Mouse (Mus musculus) forebrain, embryonic 11.5 days (tissue): ENCODE results near the gene Slc29a4. TPM values are rescaled to one million over a fixed set of nuclear protein-coding genes. Genes with fewer than 3 reads are reported as not detected.

Experiments used
- ATAC-seq: fragments of 200-750 bp; cut with Nextera tagmentation; replicated peaks from 2 replicates; pipeline ENCODE4 v1.8.0; 2017; ENCODE audit warnings: moderate TSS enrichment; ENCODE audit not compliant: low FRiP score
- DNase-seq: peaks from one replicate; pipeline ENCODE4 v3.0.0-alpha.2; 2017; ENCODE audit warnings: low spot score
- H3K27ac ChIP-seq: fragments of 300-500 bp; sonication (generic); 2 replicates; pipeline ENCODE4 v1.5.1; 2014; ENCODE audit warnings: low read depth, low read length
- H3K27me3 ChIP-seq: fragments of 300-500 bp; sonication (generic); 2 replicates; pipeline ENCODE4 v1.6.1; 2014; ENCODE audit warnings: mild to moderate bottlenecking, low read length, mixed read lengths; ENCODE audit not compliant: control insufficient read depth, insufficient read depth
- H3K36me3 ChIP-seq: fragments of 300-500 bp; sonication (generic); 2 replicates; pipeline ENCODE4 v1.6.1; 2014; ENCODE audit warnings: mild to moderate bottlenecking, low read length, moderate library complexity, mixed read lengths; ENCODE audit not compliant: control insufficient read depth, insufficient read depth
- H3K4me1 ChIP-seq: fragments of 300-500 bp; sonication (generic); replicated peaks from 2 replicates; pipeline ENCODE4 v1.6.1; 2014; ENCODE audit warnings: low read length, mixed read lengths; ENCODE audit not compliant: control insufficient read depth, insufficient read depth
- H3K4me2 ChIP-seq: fragments of 300-500 bp; sonication (generic); 2 replicates; pipeline ENCODE4 v1.6.1; 2014; ENCODE audit warnings: low read depth, mild to moderate bottlenecking, low read length, moderate library complexity, mixed read lengths; ENCODE audit not compliant: severe bottlenecking
- H3K4me3 ChIP-seq: fragments of 300-500 bp; sonication (generic); 2 replicates; pipeline ENCODE4 v1.5.1; 2014; ENCODE audit warnings: low read depth, low read length
- H3K9ac ChIP-seq: fragments of 300-500 bp; sonication (generic); 2 replicates; pipeline ENCODE4 v1.6.1; 2014; ENCODE audit warnings: low read length
- H3K9me3 ChIP-seq: fragments of 300-500 bp; sonication (generic); 2 replicates; pipeline ENCODE4 v1.6.1; 2016; ENCODE audit warnings: low read length, mixed read lengths; ENCODE audit not compliant: control insufficient read depth
- WGBS: fragments of 180-500 bp; shearing (Covaris S2); extraction: QIAGEN DNeasy Blood & Tissue Kit; methylation state at CpG from one replicate; pipeline ENCODE4 v1.1.7; 2014; 5-methylcytosine and 5-hydroxymethylcytosine counted together
- polyA plus RNA-seq: library from polyadenylated mRNA; unstranded; fragments of >200 nt; fragmentation: Nextera tagmentation; extraction: Ambion mirVana; gene quantifications from 2 replicates; pipeline ENCODE4 v1.2.1, GENCODE M21; 2014

The Slc29a4 gene
- polyA plus RNA-seq, 1 experiment from 2014 or later = 31.3 TPM

DNA sequence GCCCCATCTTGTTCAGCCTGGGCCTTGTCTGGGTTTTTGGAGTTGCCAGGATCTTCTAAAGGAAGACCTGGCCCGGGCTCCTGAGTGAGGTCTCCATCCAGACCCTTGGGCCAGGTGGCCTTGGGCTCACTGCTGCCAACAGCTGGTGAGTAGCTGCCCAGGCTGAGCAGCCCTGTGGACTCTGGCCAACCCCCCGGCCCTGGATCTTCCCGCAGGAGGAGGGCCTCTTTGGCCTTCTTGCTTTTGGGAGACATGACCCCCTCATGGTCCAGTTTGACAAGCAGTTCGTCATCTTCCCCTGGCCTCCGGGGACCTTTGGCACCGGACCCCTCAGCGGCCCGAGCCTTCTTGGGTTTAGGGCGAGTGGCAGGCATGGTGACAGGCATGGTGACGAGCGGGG lies 39.6 kb downstream of the Slc29a4 start:
- Histone ChIP-seq H3K27ac (no peak overlapping the region), H3K4me1 (no peaks in the 10 kb centered on the region), H3K9ac (no peak overlapping the region), H3K9me3 (no peaks in the 10 kb centered on the region), H3K36me3 (peaks cover 65% of the 10 kb centered on the region), H3K4me2 (no peak overlapping the region), H3K4me3 (no peak overlapping the region), H3K27me3 (no peaks in the 10 kb centered on the region)
- ATAC-seq (no peak), DNase-seq (no peak)
- WGBS = 90% methylated on average over 11 of the region's 11 CpGs

DNA sequence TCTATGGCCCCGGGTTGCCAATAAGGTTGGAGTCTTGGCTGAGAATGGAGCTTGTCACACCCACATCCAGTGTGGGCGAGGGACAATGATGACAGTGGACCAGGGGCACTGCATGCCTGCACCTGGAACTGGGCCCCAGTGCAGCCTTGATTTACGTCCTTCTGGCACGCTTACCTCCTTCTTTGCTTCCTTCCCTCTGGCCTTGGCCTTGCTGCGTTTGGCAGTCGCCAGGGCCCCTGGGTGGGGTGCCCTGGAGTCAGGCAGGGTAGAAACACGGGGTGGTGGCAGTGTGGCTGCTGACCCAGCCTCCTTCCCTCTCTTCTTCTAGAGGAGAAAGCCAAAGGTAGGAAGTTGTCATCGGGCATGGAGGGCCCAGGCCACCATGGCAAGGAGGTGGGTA lies 47.6 kb downstream of the Slc29a4 start:
- no peak overlapping the region for H3K4me3 ChIP-seq
- no peaks in the 10 kb centered on the region for H3K27me3 ChIP-seq
- no peak overlapping the region for H3K9ac ChIP-seq
- H3K36me3 ChIP-seq = peaks cover 46% of the 10 kb centered on the region
- no peaks in the 10 kb centered on the region for H3K4me1 ChIP-seq
- no peak for ATAC-seq
- H3K9me3 ChIP-seq = no peaks in the 10 kb centered on the region
- WGBS = 89% methylated on average over 8 of the region's 8 CpGs
- no peak overlapping the region for H3K27ac ChIP-seq
- DNase-seq = no peak
- H3K4me2 ChIP-seq = no peak overlapping the region

DNA sequence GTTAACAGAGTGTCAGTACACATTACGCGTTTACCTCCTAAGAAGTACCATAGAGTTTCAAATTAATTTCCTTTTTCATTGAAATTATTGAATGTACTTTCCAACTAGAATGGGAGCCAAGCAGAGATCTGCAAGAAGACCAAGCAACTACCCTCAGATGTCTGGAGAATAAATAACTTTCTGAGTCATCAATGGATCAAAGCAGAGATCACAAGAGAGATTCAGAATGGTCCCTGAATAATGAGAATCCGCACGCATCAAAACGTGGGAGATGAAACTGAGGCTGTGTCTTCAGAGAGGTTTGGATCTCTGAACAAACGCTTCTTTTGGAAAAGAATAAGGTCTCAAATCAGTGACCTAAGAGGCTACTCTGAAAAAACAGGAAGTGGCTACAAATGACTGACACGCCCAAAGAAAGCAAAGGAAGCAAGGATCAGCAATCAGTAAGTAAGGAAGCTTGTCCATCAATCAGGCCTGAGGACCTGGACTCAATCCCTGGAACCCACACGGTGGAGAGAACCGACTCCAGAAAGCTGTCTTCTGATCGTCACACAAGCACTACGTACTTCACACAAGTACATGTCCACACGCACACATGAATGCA lies 54.8 kb downstream of the Slc29a4 start:
- H3K9me3 ChIP-seq = no peaks in the 10 kb centered on the region
- 86% methylated on average over 12 of the region's 12 CpGs for WGBS
- H3K27me3 ChIP-seq = no peaks in the 10 kb centered on the region
- no peaks in the 10 kb centered on the region for H3K4me1 ChIP-seq
- no peak for DNase-seq
- H3K27ac ChIP-seq = no peak overlapping the region
- ATAC-seq = no peak
- no peak overlapping the region for H3K9ac ChIP-seq
- no peak overlapping the region for H3K4me3 ChIP-seq
- peaks cover 39% of the 10 kb centered on the region for H3K36me3 ChIP-seq
- no peak overlapping the region for H3K4me2 ChIP-seq

DNA sequence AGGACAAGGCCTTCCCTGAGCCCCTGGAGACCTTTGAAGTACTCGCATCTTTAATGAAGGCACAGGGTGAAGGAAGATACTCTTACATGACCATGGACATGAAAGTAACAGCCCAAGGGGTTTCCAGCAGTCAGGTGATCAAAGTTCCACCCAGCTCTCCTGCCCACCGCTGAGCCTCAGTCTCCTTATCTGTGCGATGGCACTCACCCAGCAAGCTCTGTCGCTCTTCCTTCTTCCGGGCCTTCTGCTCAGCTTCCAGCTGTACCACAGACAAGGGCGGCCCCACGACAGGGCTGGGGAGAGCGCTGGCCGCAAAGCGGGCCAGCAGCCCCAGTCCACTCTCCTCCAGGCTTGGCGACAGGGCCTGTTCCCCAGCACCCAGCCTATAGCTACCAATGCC lies 57.9 kb downstream of the Slc29a4 start:
- 88% methylated on average over 11 of the region's 11 CpGs for WGBS
- Histone ChIP-seq H3K9ac (no peak overlapping the region), H3K36me3 (peaks cover 19% of the 10 kb centered on the region), H3K4me2 (no peak overlapping the region), H3K27ac (no peak overlapping the region), H3K4me1 (no peaks in the 10 kb centered on the region), H3K4me3 (no peak overlapping the region), H3K27me3 (no peaks in the 10 kb centered on the region), H3K9me3 (no peaks in the 10 kb centered on the region)
- DNase-seq (no peak), ATAC-seq (no peak)

DNA sequence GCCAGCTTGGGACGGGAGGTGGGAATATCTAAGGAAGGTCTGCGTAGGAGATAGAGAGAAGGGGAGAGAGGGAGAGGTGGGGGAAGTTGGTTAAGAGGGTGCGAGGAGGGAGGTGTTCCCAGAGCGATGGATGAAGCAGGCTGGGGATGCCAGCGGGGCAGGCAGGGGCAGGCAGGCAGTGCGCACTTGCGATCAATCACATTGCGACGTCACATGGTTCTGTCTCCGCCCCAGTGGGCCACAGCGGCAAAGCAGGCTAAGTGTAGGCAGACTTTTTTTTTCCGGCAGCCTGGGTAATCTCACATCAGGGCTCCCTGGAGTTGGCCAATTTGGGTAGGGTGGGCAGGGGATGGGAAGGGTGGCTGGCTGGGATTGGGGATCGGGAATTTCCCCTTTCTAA lies 59.9 kb downstream of the Slc29a4 start:
- no peak for DNase-seq
- Histone ChIP-seq H3K9ac (no peak overlapping the region), H3K4me2 (no peak overlapping the region), H3K36me3 (peaks cover 19% of the 10 kb centered on the region), H3K9me3 (no peaks in the 10 kb centered on the region), H3K27ac (no peak overlapping the region), H3K4me3 (no peak overlapping the region), H3K27me3 (no peaks in the 10 kb centered on the region), H3K4me1 (no peaks in the 10 kb centered on the region)
- ATAC-seq = no peak
- WGBS = 52% methylated on average over 13 of the region's 13 CpGs

DNA sequence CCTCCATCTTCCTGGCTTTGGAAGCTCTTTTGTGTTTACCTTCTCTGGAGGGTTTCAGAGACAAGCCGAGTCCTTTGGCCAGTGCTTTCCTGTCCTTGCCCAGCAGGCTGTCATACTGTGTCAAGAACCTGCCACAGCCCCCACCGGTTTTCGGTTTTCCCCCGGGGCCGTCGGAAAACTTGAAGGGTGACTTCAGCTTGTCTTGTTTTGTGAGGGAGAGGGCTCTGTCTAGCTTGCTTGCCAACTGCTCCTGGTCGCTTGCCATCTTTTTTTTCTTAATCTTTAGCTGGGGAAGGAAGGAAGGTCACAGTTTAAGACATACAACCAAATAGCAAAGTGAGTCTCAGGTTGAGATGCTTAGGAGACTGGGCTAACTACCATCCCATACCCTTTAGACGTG lies 67.5 kb downstream of the Slc29a4 start:
- no peak for ATAC-seq
- Histone ChIP-seq H3K4me3 (no peak overlapping the region), H3K36me3 (peaks cover 16% of the 10 kb centered on the region), H3K4me1 (no peaks in the 10 kb centered on the region), H3K4me2 (no peak overlapping the region), H3K9me3 (no peaks in the 10 kb centered on the region), H3K9ac (no peak overlapping the region), H3K27ac (no peak overlapping the region), H3K27me3 (no peaks in the 10 kb centered on the region)
- 92% methylated on average over 8 of the region's 8 CpGs for WGBS
- DNase-seq = no peak

DNA sequence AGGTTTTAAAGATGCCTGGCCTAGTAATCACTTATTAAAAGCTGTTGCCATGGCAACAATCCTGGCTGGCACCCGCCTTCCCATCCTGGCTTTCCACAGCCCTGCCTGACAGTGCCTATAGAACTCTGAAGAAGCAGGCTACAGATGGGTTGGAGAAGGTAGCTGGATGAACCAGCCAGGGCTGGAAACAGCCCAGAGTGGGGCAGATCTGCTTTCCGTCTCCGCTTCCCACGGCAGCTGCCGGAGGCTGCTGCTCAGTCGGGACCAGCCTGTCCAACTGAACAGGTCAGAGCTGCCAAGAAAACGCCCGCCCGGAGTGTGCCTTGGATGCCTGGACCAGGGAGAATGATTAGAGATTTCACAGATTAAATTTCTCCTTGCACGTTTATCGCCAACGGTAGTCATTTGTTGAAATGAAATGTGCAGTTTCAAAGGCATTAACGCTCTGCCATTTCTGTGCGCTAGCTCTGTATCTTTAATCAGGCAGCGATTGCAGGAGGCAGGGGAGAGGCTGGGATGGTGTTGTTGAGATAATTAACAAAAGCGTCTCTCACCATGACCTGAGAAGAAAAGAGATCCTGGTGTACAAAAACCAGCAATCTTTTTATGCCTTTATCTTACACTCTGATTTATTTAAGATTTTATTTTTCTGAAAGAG lies 69.1 kb downstream of the Slc29a4 start:
- Histone ChIP-seq H3K4me3 (no peak overlapping the region), H3K27me3 (no peaks in the 10 kb centered on the region), H3K4me2 (no peak overlapping the region), H3K9ac (no peak overlapping the region), H3K9me3 (no peaks in the 10 kb centered on the region), H3K36me3 (peaks cover 22% of the 10 kb centered on the region), H3K27ac (no peak overlapping the region; the same call in 1 of the 2 replicates), H3K4me1 (no peaks in the 10 kb centered on the region)
- DNase-seq = no peak
- WGBS = 90% methylated on average over 16 of the region's 16 CpGs
- no peak for ATAC-seq

DNA sequence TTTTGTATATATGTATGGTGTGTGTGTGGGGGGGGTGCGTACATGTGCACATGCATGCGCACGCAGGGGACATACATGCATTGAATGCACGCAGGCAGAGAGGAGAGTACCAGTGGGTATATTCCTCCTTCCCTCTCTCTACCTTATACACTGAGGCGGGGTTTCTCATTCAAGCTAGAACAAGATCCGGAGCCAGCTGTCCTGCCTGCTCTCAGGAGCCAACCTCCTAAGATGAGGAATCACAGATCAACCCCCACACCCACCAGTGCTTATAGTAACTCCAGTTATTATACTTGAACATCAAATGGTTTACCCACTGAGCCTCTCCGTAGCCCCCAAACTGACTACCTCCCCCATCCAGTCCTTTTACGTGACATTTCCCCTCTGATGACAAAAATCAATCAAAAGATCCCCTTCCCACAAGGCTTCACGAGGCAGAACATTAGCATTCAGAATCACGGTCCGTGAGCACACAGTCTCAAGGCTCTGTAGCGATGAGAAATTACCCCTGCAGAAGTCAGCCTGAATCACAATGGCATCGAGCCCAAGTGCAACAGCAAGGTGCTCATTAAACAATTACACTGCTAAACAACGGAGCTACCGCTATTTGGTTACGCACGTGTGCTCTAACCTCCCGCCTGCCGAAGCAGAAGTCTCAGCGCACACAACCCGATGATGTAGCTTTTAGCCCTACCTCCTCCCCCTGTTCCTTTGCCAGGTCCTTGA lies 69.9 kb downstream of the Slc29a4 start:
- DNase-seq = no peak

More for the DNA sequence above, 69.9 kb downstream of the Slc29a4 start:
- WGBS = 86% methylated on average over 21 of the region's 21 CpGs
- H3K4me1 ChIP-seq = no peaks in the 10 kb centered on the region
- no peak overlapping the region for H3K4me2 ChIP-seq
- H3K4me3 ChIP-seq = no peak overlapping the region
- H3K36me3 ChIP-seq = peaks cover 22% of the 10 kb centered on the region
- H3K9me3 ChIP-seq = no peaks in the 10 kb centered on the region
- H3K27me3 ChIP-seq = no peaks in the 10 kb centered on the region
- no peak overlapping the region for H3K9ac ChIP-seq
- ATAC-seq = no peak
- H3K27ac ChIP-seq = no peak overlapping the region
